Mouse (Mus musculus): ENCODE results near the gene B3gnt6.
"Not testable (repeated sequence)": the region's sequence is repeated elsewhere in the genome, so short reads cannot be mapped to it uniquely, and the experiment has no call there.

Gene B3gnt6

DNA sequence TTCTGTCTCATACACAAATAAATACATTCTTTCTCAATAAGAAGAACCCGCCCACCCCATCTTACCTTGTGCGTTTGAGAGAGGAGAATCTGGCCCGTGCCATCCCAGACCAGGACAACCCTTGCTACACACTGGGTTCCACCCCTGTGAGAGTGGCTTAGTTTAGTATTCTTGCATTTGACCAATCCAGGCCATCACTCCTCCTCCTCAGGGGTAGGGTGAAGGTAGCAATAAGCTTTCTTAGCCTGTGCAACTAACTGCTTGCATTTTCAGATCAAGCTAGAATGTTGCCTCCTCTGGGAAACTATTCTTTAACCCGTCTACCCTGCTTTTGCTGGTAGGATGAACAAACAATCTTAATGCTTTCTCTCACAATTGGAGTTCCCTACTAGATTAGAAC, at the start of gene B3gnt6:
Gene B3gnt6 (minus strand): TSS at position 101 of the 400 bp plus-strand sequence.
- DNase-seq (ENCODE audit: low spot score) = no peak

- peak; percentile 9 for DNase-seq (ENCODE audit: low spot score)
These were observed 37.5 kb upstream of the B3gnt6 start for GRCm38 (mm10) chr7:98236686-98237359.

DNA sequence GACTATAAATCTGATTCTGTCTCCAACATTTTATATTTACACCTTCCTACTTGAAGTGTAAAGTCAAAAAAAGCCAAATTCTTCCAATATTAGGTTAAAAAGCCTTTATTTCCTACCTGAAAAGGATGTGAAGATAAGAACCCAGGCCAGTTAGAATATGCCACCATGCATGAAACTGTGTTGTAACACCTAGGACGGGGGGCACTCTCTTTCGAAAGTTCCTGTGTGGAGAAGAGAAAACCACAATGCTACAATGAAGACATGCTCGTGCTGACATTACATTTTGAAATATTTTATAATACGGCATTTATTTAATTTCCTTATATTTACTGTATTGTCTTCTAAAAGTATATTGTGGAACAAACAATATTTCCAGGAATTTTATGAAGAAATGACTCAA, 24.5 kb upstream of the B3gnt6 start:
- DNase-seq (ENCODE audit: low spot score) = no peak

DNA sequence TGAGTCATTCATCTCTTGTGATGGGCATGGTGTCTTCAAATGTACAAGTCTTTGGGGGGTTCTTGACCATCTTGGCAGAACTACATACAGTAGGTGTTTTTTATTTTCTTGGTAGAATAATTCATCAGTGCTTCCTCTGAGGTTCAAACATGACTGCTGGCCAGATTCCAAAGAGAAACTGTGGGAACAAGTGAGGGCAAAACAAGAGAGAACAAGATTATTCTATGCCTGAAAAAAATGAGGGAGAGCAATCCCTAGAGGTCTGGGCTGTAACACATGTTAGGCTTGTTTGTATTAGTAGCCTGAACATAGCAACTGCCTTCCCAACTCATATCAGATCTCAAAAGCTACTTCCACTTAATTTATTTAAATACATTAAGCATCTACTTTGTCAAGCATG, 17.4 kb upstream of the B3gnt6 start:
- DNase-seq (ENCODE audit: low spot score) = no peak

GRCm38 (mm10) chr7:98202946-98203345, 3.7 kb upstream of the B3gnt6 start:
- no peak for DNase-seq (ENCODE audit: low spot score)

DNA sequence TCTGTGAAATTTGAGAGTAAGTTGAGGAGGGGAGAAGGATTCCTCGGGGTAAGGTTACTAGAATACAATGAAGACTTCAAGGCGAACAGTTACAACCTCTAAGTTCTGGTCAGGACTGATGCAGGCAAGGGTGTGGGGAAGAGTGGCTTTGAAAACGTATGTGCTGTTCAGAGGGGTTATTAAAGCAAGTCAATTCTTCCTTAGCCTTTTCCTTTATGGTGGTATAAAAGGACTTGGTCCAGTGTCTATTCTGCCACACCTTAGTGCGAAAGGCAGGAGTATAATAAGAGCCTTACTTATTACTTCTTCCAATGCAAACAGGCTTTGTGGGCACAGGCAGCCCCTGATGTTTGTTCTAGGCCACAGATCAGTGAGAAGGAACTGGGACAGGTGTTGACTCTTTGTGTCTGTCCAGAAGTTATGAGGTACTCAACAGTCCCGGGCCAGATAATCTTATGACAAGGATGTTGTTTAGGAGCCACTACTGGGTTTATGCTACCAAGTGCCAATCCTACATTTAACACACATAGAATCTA, 2.3 kb upstream of the B3gnt6 start:
- DNase-seq (ENCODE audit: low spot score) = no peak

- no peak for DNase-seq (ENCODE audit: low spot score)
These were observed 1.1 kb upstream of the B3gnt6 start for GRCm38 (mm10) chr7:98200396-98200795.

DNA sequence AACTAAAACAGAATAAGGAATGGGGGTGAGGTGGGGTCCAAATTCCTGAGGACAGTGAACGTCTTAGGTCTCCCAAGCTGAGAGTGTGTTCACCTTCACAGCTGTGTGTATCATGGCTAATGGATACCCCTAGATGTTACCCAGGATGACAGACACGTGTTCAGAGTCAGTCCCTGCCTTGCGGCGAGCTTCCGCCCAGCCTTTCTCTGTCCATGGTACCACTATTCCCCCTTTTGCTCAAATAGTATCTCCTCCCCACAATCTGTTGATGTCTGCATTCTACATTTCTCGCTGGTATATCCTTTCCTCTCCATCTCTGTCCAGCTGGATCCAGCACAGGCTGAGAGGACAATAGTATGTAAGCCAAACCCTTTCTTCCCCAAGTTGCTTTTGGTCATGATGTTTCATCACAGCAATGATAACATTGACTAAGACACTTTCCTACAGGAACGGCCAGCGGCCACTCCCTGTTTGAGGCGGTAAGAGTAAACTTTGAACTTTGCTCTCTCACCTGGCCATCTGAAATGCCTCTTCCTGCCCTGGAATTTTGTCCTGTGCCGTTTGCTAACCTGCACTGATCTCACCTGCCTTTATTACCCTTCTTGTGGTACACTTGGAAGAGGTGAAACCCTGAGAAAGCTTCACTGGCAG, 4.0 kb downstream of the B3gnt6 start:
- DNase-seq (ENCODE audit: low spot score) = no peak

DNA sequence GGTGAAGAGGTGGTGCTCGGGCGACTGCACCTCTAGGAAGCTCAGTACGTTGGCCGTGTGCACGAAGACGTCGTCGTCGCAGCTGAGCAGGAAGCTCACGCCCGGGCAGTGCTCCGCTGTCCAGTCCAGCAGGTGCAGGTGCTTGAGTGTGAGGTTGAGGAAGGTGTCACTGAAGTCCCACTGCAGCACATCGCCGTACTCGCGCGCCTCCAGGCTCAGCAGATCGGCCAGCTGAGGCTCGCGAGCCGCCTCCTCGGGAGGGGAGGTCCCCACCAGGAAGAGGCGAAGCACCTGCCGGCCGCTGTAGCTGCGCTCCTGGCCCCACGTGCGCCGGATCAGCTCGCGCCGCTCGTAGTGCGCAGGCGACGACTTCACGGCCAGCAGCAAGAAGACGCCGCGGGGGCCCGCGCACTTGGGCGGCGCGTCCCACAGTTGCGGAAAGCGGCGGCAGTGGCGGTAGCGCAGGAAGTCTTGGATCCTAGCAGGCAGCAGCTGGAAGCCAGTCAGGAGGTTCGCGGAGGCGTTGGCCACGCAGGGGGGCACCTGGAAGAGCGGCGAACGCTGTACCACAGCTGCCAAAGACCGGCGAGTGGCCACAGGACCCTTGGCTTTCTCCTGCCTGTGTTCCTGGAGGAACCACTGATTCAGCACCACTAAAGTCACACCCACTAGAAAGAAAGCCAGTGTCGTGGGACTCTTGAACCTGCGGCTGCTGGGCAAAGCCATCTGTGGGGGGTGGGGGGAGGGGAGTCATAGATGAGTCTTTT, 5.1 kb downstream of the B3gnt6 start:
- no peak for DNase-seq (ENCODE audit: low spot score)

DNA sequence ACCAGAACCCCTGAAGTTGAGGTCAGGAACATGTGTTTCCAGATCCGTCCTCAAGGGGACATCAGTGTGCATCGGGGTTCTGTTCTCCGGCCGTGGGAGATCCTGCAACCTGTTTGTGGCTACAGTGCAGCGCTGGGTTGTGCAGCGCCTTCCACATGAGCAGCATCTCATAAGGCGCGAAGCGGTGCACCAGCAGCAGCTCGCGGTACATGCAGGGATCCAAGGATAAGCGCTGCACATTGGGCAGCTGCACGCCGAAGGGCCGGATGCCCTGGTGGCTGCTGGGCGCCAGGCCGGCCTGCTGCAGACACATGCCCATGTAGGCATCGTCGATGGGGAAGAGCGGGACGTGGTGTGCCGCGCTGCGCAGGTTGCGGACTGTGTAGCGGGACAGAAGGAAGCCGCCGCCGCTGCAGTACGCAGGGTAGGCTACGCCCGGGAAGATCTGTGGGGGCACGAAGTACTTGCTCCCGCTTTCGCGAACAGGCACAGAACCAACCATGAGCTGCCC, 5.7 kb downstream of the B3gnt6 start:
- no peak for DNase-seq (ENCODE audit: low spot score)

GRCm38 (mm10) chr7:98191571-98192250, 7.6 kb downstream of the B3gnt6 start:
- no peak for DNase-seq (ENCODE audit: low spot score)

DNA sequence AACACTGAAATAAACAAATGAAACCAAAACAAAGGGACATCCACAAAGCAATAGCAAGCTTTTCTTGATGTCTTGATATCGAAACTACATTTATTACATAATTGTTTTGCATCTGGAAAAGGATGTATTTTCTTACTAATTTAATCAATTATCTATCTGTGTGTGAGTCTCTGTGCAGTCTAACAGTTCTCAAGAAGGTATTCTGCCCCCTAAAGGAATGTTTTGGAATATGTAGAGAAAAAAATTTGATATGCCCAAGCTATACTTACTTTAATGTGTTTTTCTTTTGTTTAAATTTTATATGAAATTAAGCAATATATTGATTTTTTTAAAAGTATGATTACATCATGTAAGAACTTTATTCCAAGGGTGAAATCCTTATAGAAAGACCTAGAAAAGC, 8.7 kb downstream of the B3gnt6 start:
- DNase-seq (ENCODE audit: low spot score) = no peak

DNA sequence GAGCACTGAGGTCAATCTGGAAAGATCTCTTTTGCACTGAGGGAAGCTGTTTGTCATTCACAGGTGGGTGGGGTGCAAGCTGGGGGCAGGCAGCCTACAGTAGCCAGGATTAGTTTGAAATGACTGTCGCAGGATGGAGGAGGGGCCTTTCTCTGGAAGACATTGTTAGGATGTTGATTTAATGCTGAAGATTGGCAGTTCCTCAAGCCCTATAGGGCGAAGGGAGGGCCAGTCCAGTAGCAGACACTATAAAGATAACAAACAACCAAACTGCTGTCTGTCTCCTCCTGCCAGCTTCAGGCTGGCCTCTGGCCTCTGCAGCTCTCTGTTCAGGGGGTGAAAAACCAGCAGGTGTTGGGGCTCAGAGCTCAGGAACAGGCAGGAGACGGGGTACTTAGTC, 9.5 kb downstream of the B3gnt6 start:
- DNase-seq (ENCODE audit: low spot score) = no peak

DNA sequence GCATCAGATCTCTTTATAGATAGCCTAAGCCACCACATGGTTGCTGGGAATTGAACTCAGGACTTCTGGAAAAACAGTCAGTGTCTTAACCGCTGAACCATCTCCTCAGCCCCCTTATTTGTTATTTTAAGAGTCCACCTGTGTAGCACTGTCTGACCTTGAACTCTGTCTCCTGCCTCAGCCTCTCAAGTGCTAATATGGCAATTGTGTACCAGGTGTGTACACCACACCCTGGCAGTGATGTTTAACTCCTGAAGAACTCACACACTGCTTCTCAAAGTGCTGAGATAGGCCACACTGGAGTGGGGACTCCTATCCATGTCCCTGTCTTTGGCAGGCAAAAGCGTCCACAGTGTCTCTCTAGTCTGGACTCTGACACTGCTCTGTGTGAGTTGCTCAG, 10.6 kb downstream of the B3gnt6 start:
- DNase-seq (ENCODE audit: low spot score) = no peak

DNA sequence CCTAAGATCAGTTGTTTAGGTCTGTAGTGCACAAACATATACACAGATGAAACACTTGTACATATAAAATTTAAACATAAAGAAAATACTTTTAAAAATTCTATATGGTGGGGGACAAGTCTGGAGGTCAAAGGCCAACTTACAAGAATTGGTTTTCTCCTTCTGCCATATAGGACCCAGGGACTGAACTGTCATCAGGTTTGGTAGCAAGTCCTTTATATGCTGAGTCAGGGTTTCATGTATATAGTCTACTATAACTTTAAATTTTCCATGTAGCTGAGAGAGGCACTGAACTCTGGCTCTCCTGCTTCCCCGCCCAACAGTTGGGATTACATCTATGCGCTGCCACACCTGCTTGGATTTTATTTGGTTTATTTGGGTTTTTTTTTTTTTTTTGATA, 11.0 kb downstream of the B3gnt6 start:
- no peak for DNase-seq (ENCODE audit: low spot score)

DNA sequence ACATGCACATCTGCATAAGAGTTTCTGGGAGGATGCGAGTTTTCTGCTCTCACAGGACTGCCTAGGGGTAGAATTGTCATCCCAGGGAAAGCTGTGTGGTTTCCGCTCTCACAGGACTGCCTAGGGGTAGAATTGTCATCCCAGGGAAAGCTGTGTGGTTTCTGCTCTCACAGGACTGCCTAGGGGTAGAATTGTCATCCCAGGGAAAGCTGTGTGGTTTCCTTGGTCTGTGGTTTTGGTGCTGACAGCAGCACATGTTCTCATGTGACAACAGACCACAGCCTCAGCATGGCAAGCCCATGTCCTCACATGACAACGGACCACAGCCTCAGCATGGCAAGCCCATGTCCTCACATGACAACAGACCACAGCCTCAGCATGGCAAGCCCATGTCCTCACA, 11.9 kb downstream of the B3gnt6 start:
- not testable (repeated sequence) for DNase-seq (ENCODE audit: low spot score)

DNA sequence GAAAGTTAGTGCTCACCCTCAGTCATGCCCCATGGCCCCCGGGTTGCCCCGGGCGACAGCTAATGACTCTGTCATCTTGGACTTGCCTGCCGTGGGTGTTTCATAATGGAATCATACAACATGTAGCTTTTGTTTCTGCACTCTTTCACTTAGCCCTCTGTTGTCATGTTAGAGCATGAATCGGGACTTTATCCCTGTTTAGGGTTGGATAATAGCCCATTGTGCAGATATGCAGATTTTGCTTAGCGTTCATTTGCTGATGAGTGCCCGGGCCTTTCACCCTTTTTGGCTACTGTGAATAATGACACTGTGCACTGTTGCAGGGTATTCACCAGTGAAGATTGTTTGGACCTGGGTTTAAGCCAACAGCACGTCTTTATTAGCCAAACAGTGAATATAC, 12.6 kb downstream of the B3gnt6 start:
- peak; percentile 51 for DNase-seq (ENCODE audit: low spot score)

GRCm38 (mm10) chr7:98185326-98185725, 14.0 kb downstream of the B3gnt6 start:
- DNase-seq (ENCODE audit: low spot score) = no peak

DNA sequence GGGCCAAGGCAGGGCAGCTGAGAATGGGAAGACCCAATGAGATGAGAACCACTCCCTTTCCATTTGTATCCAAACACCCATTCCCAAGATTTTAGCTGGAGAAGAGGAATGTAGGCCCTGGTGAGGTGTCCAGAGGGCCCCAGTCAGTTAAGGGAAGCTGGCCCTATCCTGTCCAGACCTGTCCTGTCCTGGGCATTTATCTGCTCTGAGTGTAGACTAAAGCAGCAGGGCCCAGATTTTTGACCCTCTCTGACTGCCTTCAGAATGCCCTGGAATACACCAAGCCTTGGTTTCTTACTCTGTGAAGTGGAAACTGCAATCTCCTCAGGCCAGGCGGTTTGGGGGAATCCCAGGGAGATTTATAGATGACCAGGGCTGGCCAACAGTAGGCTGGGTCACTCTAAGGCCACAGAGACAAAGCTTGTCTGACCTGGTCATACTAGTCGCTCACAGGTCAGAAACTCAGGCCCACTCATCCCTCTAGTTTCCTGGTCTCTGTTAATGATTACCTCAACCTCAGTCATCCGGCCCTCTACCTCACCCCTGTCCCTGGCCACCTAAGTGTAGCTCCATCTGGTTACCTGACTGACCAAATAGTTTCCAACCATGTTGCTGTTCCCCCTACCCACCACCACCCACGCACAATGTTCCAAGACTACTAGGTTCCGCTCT, 20.6 kb downstream of the B3gnt6 start:
- no peak for DNase-seq (ENCODE audit: low spot score)

DNA sequence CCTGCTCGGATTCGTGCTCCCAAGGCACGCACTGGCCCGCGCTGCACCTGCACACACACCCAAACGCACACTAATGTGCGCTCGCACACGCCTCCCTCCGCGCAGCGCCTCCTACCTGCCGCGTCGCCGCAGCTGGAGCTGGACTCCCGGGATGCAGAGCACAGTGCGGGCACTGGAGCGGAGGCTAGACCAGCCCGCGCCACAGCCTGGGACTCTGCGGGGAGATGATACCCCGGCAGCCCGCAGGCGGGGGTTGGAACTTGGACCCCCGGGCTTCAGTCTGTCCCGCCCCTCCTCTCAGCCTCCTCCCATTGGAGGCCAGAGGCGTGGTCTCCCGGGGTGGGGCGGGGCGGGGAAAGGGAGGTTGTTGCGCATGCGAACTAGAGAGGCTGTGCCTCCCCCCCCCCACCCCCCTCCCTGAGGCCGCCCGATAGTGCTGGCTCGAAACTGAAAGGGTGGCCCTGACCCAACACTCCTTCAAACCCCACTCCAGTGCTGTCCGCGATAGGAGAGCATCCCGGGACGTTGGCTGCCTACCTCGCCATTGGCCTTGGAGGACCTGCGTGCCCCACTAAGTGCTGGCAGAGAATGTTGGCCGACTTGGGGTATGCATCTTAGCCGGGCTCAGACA, 21.2 kb downstream of the B3gnt6 start, which contains the start of gene Capn5:
Gene Capn5 (minus strand): TSS at position 346 of the 631 bp plus-strand sequence.
- peak; percentile 32 for DNase-seq (ENCODE audit: low spot score)

DNA sequence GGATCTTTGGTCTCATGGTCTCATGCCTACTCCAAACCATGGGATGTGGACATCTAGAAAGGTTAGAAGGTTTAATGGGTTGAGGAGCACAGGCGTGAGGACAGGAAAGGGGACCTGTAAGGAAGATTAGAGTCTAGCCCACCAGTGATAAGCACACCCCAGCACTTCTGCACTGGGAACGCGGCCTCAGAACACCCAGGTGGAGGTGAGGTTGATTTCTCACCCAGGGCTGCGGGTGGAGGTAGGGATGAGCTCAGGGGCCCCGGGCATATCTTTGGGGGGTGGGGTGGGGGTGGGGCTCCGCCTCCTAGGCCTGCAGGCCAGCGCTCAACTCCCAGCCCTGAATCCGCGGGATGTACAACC, 21.7 kb downstream of the B3gnt6 start:
- DNase-seq (ENCODE audit: low spot score) = no peak

Data from left cerebral cortex, adult 11 months (tissue).